Mouse (Mus musculus) heart, postnatal 14 days (tissue): ENCODE measurements around the gene Kdm8. TPM values are rescaled to one million over a fixed set of nuclear protein-coding genes. Genes with fewer than 3 reads are reported as not detected.
"Not testable (repeated sequence)": the region's sequence is repeated elsewhere in the genome, so short reads cannot be mapped to it uniquely, and the experiment has no call there.

ENCODE experiments used
- DNase-seq, 2 experiments: peaks; one replicate each; pipeline ENCODE4 v3.0.0; 2021 to 2022
- intact Hi-C: fragments of 180-260 bp; cut with DNase I; formaldehyde crosslinking; loops from one replicate; pipeline ENCODE4 v1.15.1; 2025
- long read RNA-seq, 2 experiments: library from polyadenylated mRNA; stranded (forward); transcript quantifications; one replicate each; pipeline ENCODE4 v2.0.0; 2021
- total RNA-seq, 2 experiments: library from RNA; stranded (reverse); gene quantifications; 2 replicates each; pipeline ENCODE4 v1.2.3; 2021

Kdm8 gene
- total RNA-seq = 1 to 10 TPM; 3.1 to 4.1 TPM
- long read RNA-seq, experiment 1, transcript Kdm8-201 (8 exons, 2,389 nt) = major isoform, 6 of 6 reads
- long read RNA-seq, experiment 1, partial matches to known transcripts = 0 of 6 reads
- long read RNA-seq, experiment 1, other reads (novel, unspliced or antisense) = 0 of 6 reads
- long read RNA-seq, experiment 2, partial matches to known transcripts = 0 of 2 reads
- long read RNA-seq, experiment 2, other reads (novel, unspliced or antisense) = 0 of 2 reads

GRCm38 (mm10) chr7:125444464-125445401, at the start of gene Kdm8:
Gene Kdm8 (plus strand): TSS chr7:125444676.
- intact Hi-C loops = no loop called here
- DNase-seq = peak; percentile 91 to 93

GRCm38 (mm10) chr7:125398116-125398515, 46.4 kb upstream of the Kdm8 start:
- DNase-seq = peak in 1 of 2 experiments; percentile 39
- intact Hi-C loops = loop anchor here (10.0 kb wide), 1 partner anchor 1013 kb away; no protein-coding TSS in a partner anchor

GRCm38 (mm10) chr7:125398687-125399086, 45.8 kb upstream of the Kdm8 start:
- intact Hi-C loops = loop anchor here (10.0 kb wide), 1 partner anchor 1014 kb away; no protein-coding TSS in a partner anchor
- DNase-seq = peak; percentile 37 to 52

- no peak for DNase-seq
- intact Hi-C loops = no loop called here
These were observed 37.3 kb upstream of the Kdm8 start for GRCm38 (mm10) chr7:125407136-125407535.

- intact Hi-C loops = no loop called here
- DNase-seq = no peak
These were observed 29.4 kb upstream of the Kdm8 start for GRCm38 (mm10) chr7:125415087-125415486.

- intact Hi-C loops = no loop called here
- DNase-seq = no peak
These were observed 28.7 kb upstream of the Kdm8 start for GRCm38 (mm10) chr7:125415776-125416175.

GRCm38 (mm10) chr7:125416762-125417161, 27.7 kb upstream of the Kdm8 start:
- intact Hi-C loops = no loop called here

GRCm38 (mm10) chr7:125418413-125418812, 26.1 kb upstream of the Kdm8 start:
- intact Hi-C loops = no loop called here
- DNase-seq = no peak

More at GRCm38 (mm10) chr7:125416762-125417161, 27.7 kb upstream of the Kdm8 start:
- no peak for DNase-seq

GRCm38 (mm10) chr7:125420190-125420589, 24.3 kb upstream of the Kdm8 start:
- peak; percentile 36 to 60 for DNase-seq
- intact Hi-C loops = loop anchor here (2.0 to 5.0 kb wide), 2 partner anchors 162 to 219 kb away; no protein-coding TSS in a partner anchor

GRCm38 (mm10) chr7:125421911-125422310, 22.6 kb upstream of the Kdm8 start:
- DNase-seq = no peak
- intact Hi-C loops = loop anchor here (2.0 to 5.0 kb wide), 2 partner anchors 160 to 217 kb away; no protein-coding TSS in a partner anchor

- no peak for DNase-seq
- intact Hi-C loops = loop anchor here (5.0 kb wide), 1 partner anchor 159 kb away; no protein-coding TSS in a partner anchor
These were observed 21.4 kb upstream of the Kdm8 start for GRCm38 (mm10) chr7:125423056-125423455.

GRCm38 (mm10) chr7:125427492-125428090, 16.9 kb upstream of the Kdm8 start:
- peak in 1 of 2 experiments; percentile 30 for DNase-seq
- intact Hi-C loops = no loop called here

GRCm38 (mm10) chr7:125428381-125428780, 16.1 kb upstream of the Kdm8 start:
- intact Hi-C loops = no loop called here
- no peak for DNase-seq

GRCm38 (mm10) chr7:125428816-125429500, 15.5 kb upstream of the Kdm8 start:
- intact Hi-C loops, DNase-seq: not testable (repeated sequence)

- intact Hi-C loops = no loop called here
These were observed 14.2 kb upstream of the Kdm8 start for GRCm38 (mm10) chr7:125430170-125430842.

GRCm38 (mm10) chr7:125433874-125434273, 10.6 kb upstream of the Kdm8 start:
- intact Hi-C loops = no loop called here
- DNase-seq = no peak

More at GRCm38 (mm10) chr7:125430170-125430842, 14.2 kb upstream of the Kdm8 start:
- no peak for DNase-seq

GRCm38 (mm10) chr7:125434666-125435290, 9.7 kb upstream of the Kdm8 start:
- intact Hi-C loops = no loop called here
- no peak for DNase-seq

- DNase-seq = no peak
- intact Hi-C loops = no loop called here
These were observed 2.2 kb upstream of the Kdm8 start for GRCm38 (mm10) chr7:125442323-125442722.

GRCm38 (mm10) chr7:125444076-125444463, 406 bp upstream of the Kdm8 start:
- DNase-seq = peak; percentile 12 to 15
- intact Hi-C loops = no loop called here
